8 mouse cellular contexts compared by ENCODE assay signal in the genomic region with DNA sequence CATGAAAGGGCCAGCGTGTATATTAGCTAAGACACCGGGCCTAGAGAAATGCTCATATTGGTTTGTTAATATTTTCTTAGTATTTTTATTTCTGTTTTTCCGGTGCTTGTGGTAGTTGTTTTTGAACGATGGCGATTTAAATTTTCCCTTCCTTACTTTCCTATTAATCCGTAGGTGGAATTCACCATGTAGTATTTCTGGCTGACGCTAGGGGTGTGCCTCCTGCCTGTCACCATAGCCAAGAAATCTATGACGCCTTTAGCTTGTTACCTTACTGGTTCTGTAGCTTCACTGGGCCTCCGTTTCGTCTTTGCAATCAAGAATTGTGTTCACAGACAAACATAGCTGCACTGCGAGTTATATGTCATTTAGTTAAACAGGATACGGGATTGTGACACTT. TPM values are rescaled to one million over a fixed set of nuclear protein-coding genes. Genes with fewer than 3 reads are reported as not detected.
DNase-seq lines count a peak whose midpoint lies in the region; ATAC-seq and TF ChIP-seq lines count a peak whose summit lies in the region.

No protein-coding gene starts in this region.

- H3K36me3 ChIP-seq in limb, embryonic 14.5 days (ENCODE audit: control insufficient read depth, insufficient read depth, low read length), result no peaks in the 10 kb centered on the region
- H3K36me3 ChIP-seq in midbrain, embryonic 15.5 days (replicated peaks), result no peaks in the 10 kb centered on the region

- H3K9ac ChIP-seq in limb, embryonic 14.5 days (ENCODE audit: low read depth, low read length, severe bottlenecking), result peak overlapping the region; percentile 97
- H3K9ac ChIP-seq in midbrain, embryonic 15.5 days, result peak overlapping the region; percentile 99

- no peak for ATAC-seq in limb, embryonic 14.5 days (ENCODE audit: low FRiP score, low read depth)
- ATAC-seq in midbrain, embryonic 15.5 days (replicated peaks), result 0 out of 2 replicates have a peak, but pooled peaks have one; percentile 15

- no peak for TF ChIP-seq POLR2A in limb, embryonic 14.5 days (IDR thresholded peaks at IDR 0.05; ENCODE audit: borderline replicate concordance, extremely low read depth, insufficient read depth, insufficient read length)

- H3K9me3 ChIP-seq in limb, embryonic 14.5 days (ENCODE audit: control insufficient read depth, low read length), result no peaks in the 10 kb centered on the region
- no peaks in the 10 kb centered on the region for H3K9me3 ChIP-seq in midbrain, embryonic 15.5 days

- peak overlapping the region; percentile 72 for H3K4me2 ChIP-seq in limb, embryonic 14.5 days (replicated peaks; ENCODE audit: low read depth, low read length, severe bottlenecking)
- H3K4me2 ChIP-seq in midbrain, embryonic 15.5 days, result peak overlapping the region; percentile 68

- WGBS in limb, embryonic 14.5 days, result 1% methylated on average over 12 of the region's 12 CpGs
- WGBS in midbrain, embryonic 15.5 days, result 2% methylated on average over 12 of the region's 12 CpGs

- H3K27me3 ChIP-seq in limb, embryonic 14.5 days (ENCODE audit: control insufficient read depth, insufficient read depth, low read length), result no peaks in the 10 kb centered on the region
- no peaks in the 10 kb centered on the region for H3K27me3 ChIP-seq in midbrain, embryonic 15.5 days (replicated peaks)

- H3K27ac ChIP-seq in limb, embryonic 14.5 days (replicated peaks; ENCODE audit: low read depth, low read length), result peak overlapping the region; percentile 94
- peak overlapping the region; percentile 96 for H3K27ac ChIP-seq in midbrain, embryonic 15.5 days

- peak overlapping the region; percentile 95 for H3K4me3 ChIP-seq in limb, embryonic 14.5 days (replicated peaks; ENCODE audit: low read length)
- peak overlapping the region; percentile 100 for H3K4me3 ChIP-seq in midbrain, embryonic 15.5 days

- H3K4me1 ChIP-seq in limb, embryonic 14.5 days (ENCODE audit: control insufficient read depth, insufficient read depth, low read length), result peaks cover 23% of the 10 kb centered on the region
- H3K4me1 ChIP-seq in midbrain, embryonic 15.5 days, result peaks cover 40% of the 10 kb centered on the region

- DNase-seq in A20 (ENCODE audit: low read depth, low spot score), result peak; percentile 80
- DNase-seq in adrenal gland, adult 2 months, result peak; percentile 71
- DNase-seq in embryo, embryonic 11.5 days (ENCODE audit: low read depth, low spot score), result peak; percentile 26
- DNase-seq in heart, adult 8-10 months (ENCODE audit: low spot score), result peak; percentile 58
- peak; percentile 57 to 65 for DNase-seq in kidney, adult 8-10 months
- DNase-seq in limb, embryonic 14.5 days (ENCODE audit: low spot score), result peak; percentile 85
- DNase-seq in spleen, postnatal 36 days (ENCODE audit: low spot score in 2 of 2), result peak; percentile 54 to 60

RNA-seq across cellular contexts. Expression of a gene that starts 1.2 kb away (rescaled TPM):
- total RNA-seq in adrenal gland, adult 2 months (2021), result 10 to 100 TPM; 90.2 to 94.9 TPM
- 268 and 279 TPM in 2 replicates for polyA plus RNA-seq in adrenal gland, adult 2 months (2012; rRNA removed)
- total RNA-seq in heart, adult 8-10 months (2022), result 10 to 100 TPM; 63.5 to 67.1 (median 64.5) TPM
- polyA plus RNA-seq in limb, embryonic 14.5 days (2012; rRNA removed), result 52.8 and 61.8 TPM in 2 replicates
- polyA plus RNA-seq in limb, embryonic 14.5 days (2014; fragmentation: Nextera tagmentation; extraction: Ambion mirVana), result 93.1 and 96.5 TPM in 2 replicates
- 195 and 200 TPM in 2 replicates for polyA plus RNA-seq in midbrain, embryonic 15.5 days (2015; fragmentation: Nextera tagmentation; extraction: Ambion mirVana)

RNA-seq across cellular contexts. Expression of a gene that starts 21.7 kb away (rescaled TPM):
- total RNA-seq in adrenal gland, adult 2 months (2021), result 10 to 100 TPM; 13.0 to 17.0 TPM
- 4.5 and 4.6 TPM in 2 replicates for polyA plus RNA-seq in adrenal gland, adult 2 months (2012; rRNA removed)
- total RNA-seq in heart, adult 8-10 months (2022), result 10 to 100 TPM; 10.7 to 14.1 (median 11.2) TPM
- 14.7 and 15.6 TPM in 2 replicates for polyA plus RNA-seq in limb, embryonic 14.5 days (2012; rRNA removed)
- 25.5 and 25.7 TPM in 2 replicates for polyA plus RNA-seq in limb, embryonic 14.5 days (2014; fragmentation: Nextera tagmentation; extraction: Ambion mirVana)
- polyA plus RNA-seq in midbrain, embryonic 15.5 days (2015; fragmentation: Nextera tagmentation; extraction: Ambion mirVana), result 19.3 and 20.0 TPM in 2 replicates

RNA-seq across cellular contexts. Expression of a gene that starts 51.1 kb away (rescaled TPM):
- total RNA-seq in adrenal gland, adult 2 months (2021), result 10 to 100 TPM; 57.1 to 62.5 TPM
- 2.7 and 2.9 TPM in 2 replicates for polyA plus RNA-seq in adrenal gland, adult 2 months (2012; rRNA removed)
- 10 to 100 TPM; 31.5 to 36.2 (median 35.2) TPM for total RNA-seq in heart, adult 8-10 months (2022)
- 15.0 and 20.0 TPM in 2 replicates for polyA plus RNA-seq in limb, embryonic 14.5 days (2012; rRNA removed)
- polyA plus RNA-seq in limb, embryonic 14.5 days (2014; fragmentation: Nextera tagmentation; extraction: Ambion mirVana), result 71.4 and 75.6 TPM in 2 replicates
- polyA plus RNA-seq in midbrain, embryonic 15.5 days (2015; fragmentation: Nextera tagmentation; extraction: Ambion mirVana), result 35.0 and 38.8 TPM in 2 replicates

Comparison
In these comparisons a context has a peak if more than half of its experiments do, and no peak if none do; other contexts are left out.
1. DNase-seq: peak in every context shown above with its lines; median percentile 85 in limb, embryonic 14.5 days; 80 in A20; 71 in adrenal gland, adult 2 months; 61 in kidney, adult 8-10 months; 58 in heart, adult 8-10 months; 57 in spleen, postnatal 36 days; 26 in embryo, embryonic 11.5 days.